9 mouse cellular contexts compared by ENCODE assay signal in genomic region chr2:18778220-18778619, GRCm38 (mm10).
A peak's percentile ranks its signal among the peaks of the same experiment; 100 is the strongest.
DNase-seq lines count a peak whose midpoint lies in the region; ATAC-seq and TF ChIP-seq lines count a peak whose summit lies in the region.
"Had no signal": no experiment of that assay in that cellular context is flagged by ENCODE, and none has a peak within 500 bp of the region (broad histone marks: within the 10 kb centered on the region; RNA-seq: fewer than 3 reads in every experiment).

No protein-coding gene starts in this region.

- 0 out of 2 replicates have a peak, but pooled peaks cover 4% of the 10 kb centered on the region for H3K27me3 ChIP-seq in neural tube, embryonic 12.5 days (replicated peaks)

- no peak for TF ChIP-seq POLR2A in brain, embryonic 14.5 days (IDR thresholded peaks at IDR 0.05; ENCODE audit: borderline replicate concordance, extremely low read depth, insufficient read depth, insufficient read length, poor library complexity, severe bottlenecking)

- 0 out of 2 replicates have a peak overlapping the region, but pooled peaks have one; percentile 14 for H3K4me2 ChIP-seq in neural tube, embryonic 12.5 days (replicated peaks)

- H3K36me3 ChIP-seq in neural tube, embryonic 12.5 days, result no peaks in the 10 kb centered on the region

- H3K9ac ChIP-seq in neural tube, embryonic 12.5 days, result no peak overlapping the region
- H3K9ac ChIP-seq: liver, embryonic 14.5 days had no signal

- no peak overlapping the region for H3K27ac ChIP-seq in neural tube, embryonic 12.5 days
- H3K27ac ChIP-seq: liver, embryonic 14.5 days had no signal

- peak; percentile 88 for DNase-seq in heart, adult 11 months
- DNase-seq in heart, adult 9 months (ENCODE audit: low spot score in 2 of 2), result no peak
- DNase-seq in brain, embryonic 14.5 days (ENCODE audit: low read depth), result peak; percentile 96
- DNase-seq in heart, postnatal 10 days, result peak; percentile 46 to 60
- peak; percentile 48 to 56 for DNase-seq in layer of hippocampus, postnatal 36 days
- no peak for DNase-seq in gastrocnemius, postnatal 36 days
- DNase-seq in gastrocnemius, adult 8-10 months (ENCODE audit: low spot score in 2 of 2), result no peak

- H3K9me3 ChIP-seq in neural tube, embryonic 12.5 days, result no peaks in the 10 kb centered on the region

- no peak overlapping the region for H3K4me3 ChIP-seq in neural tube, embryonic 12.5 days

- intact Hi-C loops in heart, postnatal 10 days (cut with DNase I), result no loop called here
- intact Hi-C loops in gastrocnemius, postnatal 36 days (cut with DNase I), result no loop called here

- peaks cover 10% of the 10 kb centered on the region for H3K4me1 ChIP-seq in neural tube, embryonic 12.5 days

- ATAC-seq in neural tube, embryonic 12.5 days (ENCODE audit: low FRiP score, low read depth), result peak; percentile 91

- 19% methylated on average over 9 of the region's 9 CpGs for WGBS in neural tube, embryonic 12.5 days

- no peak for TF ChIP-seq CTCF in brain, embryonic 14.5 days (IDR thresholded peaks at IDR 0.05; ENCODE audit: borderline replicate concordance, extremely low read depth, insufficient read depth, insufficient read length)

Comparison
In these comparisons a context has a peak if more than half of its experiments do, and no peak if none do; other contexts are left out.
1. DNase-seq: peak in heart, adult 11 months (single experiment), brain, embryonic 14.5 days (single experiment), heart, postnatal 10 days (2 of 2) and layer of hippocampus, postnatal 36 days (2 of 2); none in heart, adult 9 months (0 of 2), gastrocnemius, postnatal 36 days (0 of 2) and gastrocnemius, adult 8-10 months (0 of 2).